Mouse (Mus musculus): ENCODE measurements around the gene Gm26657.

Gene Gm26657

GRCm38 (mm10) chr4:56757693-56758092 lies 17.8 kb downstream of the Gm26657 start:
- no peak for DNase-seq (ENCODE audit: low read depth)

GRCm38 (mm10) chr4:56767861-56768284 lies 28.0 kb downstream of the Gm26657 start:
- no peak for DNase-seq (ENCODE audit: low read depth)

GRCm38 (mm10) chr4:56768913-56769312 lies 29.0 kb downstream of the Gm26657 start:
- DNase-seq (ENCODE audit: low read depth), result no peak

GRCm38 (mm10) chr4:56771065-56771464 lies 31.2 kb downstream of the Gm26657 start:
- no peak for DNase-seq (ENCODE audit: low read depth)

All from NIH3T3 (cell line).